Mouse (Mus musculus): ENCODE measurements around the gene Plekha8.

Gene Plekha8

GRCm38 (mm10) chr6:54587683-54588082 is 7.2 kb upstream of the Plekha8 start:
- no peak for DNase-seq

GRCm38 (mm10) chr6:54588212-54588611 is 6.7 kb upstream of the Plekha8 start:
- no peak for DNase-seq

- DNase-seq = no peak
Measured at GRCm38 (mm10) chr6:54590691-54591090, 4.2 kb upstream of the Plekha8 start.

DNA sequence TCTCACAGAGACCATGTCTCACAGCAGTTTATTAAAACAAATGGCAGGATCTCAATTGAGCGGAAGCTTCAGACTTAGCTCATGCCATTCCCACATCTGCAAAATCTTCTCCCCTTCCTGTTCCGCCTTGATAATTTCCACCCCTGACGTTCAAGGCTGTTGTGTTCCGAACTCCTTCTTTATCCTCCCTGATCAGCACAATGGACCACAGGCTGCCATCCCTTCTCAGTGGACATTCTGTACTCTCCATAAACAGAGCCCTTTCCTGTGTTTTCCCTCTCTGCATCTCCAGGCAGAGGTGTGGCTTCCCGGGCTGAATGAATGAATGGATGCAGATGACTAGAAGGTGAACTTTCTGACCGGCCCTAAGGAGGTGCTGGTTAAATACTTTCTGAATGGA is 3.1 kb upstream of the Plekha8 start:
- peak; percentile 25 for DNase-seq

- DNase-seq = peak; percentile 91
Measured at GRCm38 (mm10) chr6:54592938-54593535, 1.9 kb upstream of the Plekha8 start.

DNA sequence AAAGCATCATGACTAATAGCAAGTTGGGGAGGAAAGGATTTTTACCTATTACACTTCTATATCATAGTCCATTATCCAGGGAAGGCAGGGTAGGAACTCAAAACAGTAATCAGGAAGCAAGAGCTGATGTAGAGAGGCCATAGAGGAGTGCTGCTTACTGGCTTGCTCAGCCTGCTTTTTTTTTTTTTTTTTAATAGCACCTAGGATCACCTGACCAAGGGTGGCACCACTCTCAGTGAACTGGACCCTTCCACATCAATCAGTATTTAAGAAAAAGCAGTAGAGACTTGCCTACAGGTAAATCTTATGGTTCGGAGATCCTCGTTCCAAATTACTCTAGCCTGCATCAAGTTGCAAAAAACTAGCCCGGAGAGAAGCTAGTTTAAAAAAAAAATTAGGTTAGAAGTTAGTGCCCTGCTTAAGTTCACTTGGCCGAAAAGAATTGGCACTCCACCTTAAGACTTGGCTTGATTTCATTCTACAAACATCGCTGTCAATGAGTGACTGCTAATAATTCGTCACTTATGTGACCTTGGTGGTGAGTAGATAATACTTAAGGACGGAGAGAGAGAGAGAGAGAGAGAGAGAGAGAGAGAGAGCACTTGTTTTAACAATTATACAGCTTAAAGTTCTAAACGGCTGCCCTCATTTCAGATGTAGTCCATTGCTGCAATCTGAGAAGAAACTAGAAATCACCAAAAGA is 994 bp upstream of the Plekha8 start:
- DNase-seq = no peak

DNA sequence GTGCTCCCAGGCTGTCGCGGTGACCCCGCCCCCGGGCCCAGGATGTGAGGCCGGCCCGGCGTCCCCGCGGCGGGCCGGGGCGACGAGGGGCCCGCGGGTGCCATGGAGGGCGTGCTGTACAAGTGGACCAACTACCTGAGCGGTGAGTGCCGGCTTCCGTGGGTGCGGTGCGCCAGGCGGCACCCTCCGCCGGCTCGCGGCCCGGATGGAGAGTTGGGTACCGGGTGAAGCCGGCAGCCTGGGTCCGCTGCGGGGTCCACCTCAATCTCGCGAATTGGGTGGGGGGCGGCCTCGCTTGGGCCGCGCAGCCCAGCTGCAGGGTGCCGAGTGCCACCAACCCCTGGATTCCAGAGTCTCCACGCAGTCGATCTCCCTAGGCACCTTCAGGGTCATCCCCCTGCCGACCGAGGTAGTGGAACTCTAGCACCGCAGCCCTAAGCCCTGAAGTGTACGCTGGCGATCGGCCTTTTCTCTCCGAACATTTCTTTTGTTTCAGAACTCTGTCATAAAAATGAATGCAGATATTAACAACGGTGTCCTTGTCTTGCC is 493 bp downstream of the Plekha8 start:
- no peak for DNase-seq

- DNase-seq = no peak
Measured at GRCm38 (mm10) chr6:54597208-54597607, 2.3 kb downstream of the Plekha8 start, which contains the start of gene Fkbp14. Fkbp14 (minus strand) TSS chr6:54597308.

DNA sequence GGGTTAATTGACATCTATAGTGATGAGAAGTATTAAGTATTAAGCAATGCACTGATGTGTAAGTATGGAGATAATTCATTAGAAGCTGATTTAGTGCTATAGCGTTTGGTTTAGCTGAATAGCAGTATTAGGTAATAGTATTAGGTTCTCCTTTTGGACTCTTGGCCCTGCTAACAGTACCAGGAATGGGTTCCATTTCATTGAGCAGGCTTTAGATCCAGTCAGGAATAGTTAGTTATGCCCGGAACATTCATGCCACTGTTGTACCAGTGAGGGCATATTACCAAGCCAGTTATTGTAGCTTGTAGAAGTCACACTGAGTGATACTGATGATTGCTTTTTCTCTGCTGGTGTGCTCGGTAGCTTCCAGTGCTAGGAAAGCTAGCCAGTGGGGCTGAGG is 2.8 kb downstream of the Plekha8 start:
- no peak for DNase-seq

DNA sequence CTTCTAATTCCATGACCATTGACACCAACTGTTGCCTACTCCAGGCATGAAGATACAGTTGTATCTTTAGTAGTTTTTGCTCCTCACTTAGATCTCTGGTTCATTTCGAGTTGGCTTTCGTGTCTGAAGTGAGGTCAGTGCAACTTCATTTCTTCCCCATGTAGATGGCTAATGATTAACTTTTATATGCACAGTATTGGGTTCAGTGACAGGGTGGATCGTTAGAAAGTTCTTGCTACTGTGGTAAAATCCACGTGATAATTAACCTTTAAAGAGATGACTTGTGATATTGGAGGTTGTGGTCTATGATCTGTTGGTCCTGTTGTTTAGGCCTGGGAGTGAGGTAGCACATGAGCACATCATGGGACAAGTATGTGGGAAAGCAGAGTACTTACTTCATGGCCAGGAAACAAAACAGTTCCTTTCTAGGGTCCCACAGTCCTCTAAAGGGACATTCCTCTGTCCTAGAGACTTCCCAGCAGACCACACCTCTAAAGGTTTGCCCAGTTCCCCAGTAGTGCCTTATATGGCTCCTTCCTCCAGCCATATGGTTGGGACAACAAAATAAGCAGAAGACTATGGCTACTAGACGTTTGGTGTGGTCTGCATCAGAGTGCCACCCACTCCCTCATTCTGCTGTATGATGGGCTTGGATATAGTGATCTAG is 5.9 kb downstream of the Plekha8 start:
- no peak for DNase-seq

GRCm38 (mm10) chr6:54602891-54603290 is 8.0 kb downstream of the Plekha8 start:
- DNase-seq = no peak

- DNase-seq = peak; percentile 50
Measured at GRCm38 (mm10) chr6:54604001-54604715, 9.2 kb downstream of the Plekha8 start.

GRCm38 (mm10) chr6:54606241-54606640 is 11.3 kb downstream of the Plekha8 start:
- no peak for DNase-seq

- DNase-seq = no peak
Measured at GRCm38 (mm10) chr6:54617363-54617762, 22.5 kb downstream of the Plekha8 start.

- DNase-seq = no peak
Measured at GRCm38 (mm10) chr6:54619530-54619929, 24.6 kb downstream of the Plekha8 start.

GRCm38 (mm10) chr6:54620357-54620756 is 25.4 kb downstream of the Plekha8 start:
- no peak for DNase-seq

DNA sequence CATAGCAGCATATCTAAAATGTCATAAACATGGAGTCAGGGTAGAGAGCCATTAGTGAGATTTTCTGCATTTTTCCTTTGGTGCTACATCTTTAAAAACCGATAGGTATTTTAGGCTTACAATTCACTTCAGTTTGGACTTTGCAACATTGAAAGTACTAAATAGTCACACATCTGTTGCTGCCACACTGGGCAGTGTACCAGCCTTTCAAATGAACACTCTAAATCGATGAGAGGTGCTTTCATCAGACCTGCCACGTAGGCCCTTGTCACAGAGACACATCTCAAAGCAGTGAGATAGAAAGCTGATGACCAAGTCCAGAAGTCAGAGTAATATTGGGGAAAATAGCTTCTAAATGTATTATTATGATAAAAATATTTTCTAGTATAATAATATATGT is 33.5 kb downstream of the Plekha8 start:
- DNase-seq = no peak

DNA sequence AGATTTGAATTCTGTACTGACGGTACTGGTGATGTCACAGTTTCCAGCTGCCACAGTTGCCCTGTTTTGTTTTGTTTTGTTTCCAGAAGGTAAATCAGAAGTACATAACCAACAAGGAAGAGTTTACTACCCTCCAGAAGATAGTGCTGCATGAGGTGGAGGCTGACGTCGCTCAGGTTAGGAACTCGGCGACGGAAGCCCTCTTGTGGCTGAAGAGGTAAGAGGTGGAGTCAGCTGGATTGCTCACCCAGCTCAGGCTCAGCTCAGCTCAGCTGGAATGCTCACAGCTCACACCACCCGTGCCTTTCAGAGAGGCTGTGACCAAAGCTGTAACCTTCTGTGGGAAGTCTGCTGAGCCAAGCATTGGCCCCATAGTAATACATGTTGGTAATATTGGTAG is 34.8 kb downstream of the Plekha8 start:
- DNase-seq = peak; percentile 46

GRCm38 (mm10) chr6:54631462-54631861 is 36.6 kb downstream of the Plekha8 start:
- DNase-seq = peak; percentile 25

- no peak for DNase-seq
Measured at GRCm38 (mm10) chr6:54639877-54640276, 45.0 kb downstream of the Plekha8 start.

DNA sequence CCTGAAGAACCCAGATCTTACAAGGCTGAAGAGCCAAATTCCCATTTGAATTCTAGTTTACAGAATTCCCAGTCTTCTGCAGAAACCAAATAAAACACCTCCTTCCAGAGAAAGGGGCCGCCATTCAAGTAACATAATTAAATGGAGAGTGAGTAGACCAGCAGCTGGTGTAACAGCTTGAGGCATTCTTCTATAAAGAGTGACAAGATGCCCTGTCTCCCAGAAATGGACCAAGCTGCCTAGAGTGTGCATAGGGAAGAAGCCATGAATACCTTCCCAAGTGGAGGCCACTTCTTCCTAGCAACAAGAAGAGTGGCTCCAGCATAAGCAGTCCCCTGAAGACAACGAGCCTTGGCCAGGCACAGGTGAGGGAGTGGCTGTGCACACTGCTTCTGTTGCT is 47.0 kb downstream of the Plekha8 start:
- DNase-seq = no peak

DNA sequence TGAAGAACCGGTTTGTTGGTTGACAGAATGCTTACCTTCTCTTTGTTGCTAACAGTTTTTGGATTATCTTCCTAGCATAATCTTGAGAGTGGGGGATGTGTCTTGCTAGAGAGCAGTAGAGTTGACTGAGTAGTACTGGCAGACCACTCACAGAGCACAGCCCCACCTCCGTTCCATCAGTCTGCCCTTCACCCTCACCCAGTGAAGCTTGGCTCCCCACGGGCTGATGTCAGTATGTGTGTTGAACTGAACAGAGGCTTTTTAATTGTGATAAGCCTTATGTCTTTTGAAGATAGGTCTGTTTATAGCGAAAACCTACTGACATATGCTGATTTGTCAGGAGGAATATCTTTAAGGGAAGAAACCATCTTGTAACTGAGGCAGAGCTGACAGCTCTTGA is 48.3 kb downstream of the Plekha8 start:
- no peak for DNase-seq

DNA sequence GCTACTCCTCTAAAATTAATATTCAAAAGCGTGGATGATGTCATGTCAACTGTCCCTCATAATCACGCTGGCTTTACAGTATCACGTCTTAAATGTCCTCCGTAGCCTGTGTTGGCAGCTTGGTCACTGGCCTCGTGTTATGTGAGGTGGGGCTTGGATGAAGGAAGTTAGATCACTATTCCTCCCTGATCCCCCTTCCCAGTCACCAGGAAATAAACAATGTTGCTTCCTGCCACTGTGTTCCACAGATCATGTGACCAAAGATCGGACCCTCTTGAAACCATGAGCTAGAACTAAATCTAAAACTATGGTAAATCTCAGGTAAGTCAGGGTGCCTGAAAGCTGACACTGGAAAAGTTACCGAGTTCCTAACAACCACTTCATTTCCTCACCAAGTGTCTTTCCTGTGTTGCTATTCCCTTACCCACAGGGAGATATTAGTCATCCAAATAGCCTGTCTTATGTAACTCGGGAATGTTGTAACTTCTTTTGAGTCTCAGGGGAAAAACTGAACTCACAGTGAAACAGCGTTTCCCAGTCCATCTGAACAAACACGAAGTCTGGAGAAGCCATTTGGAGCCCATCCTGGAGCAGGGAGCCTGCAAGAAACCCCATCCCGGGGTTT is 60.7 kb downstream of the Plekha8 start:
- DNase-seq = no peak
